Mouse (Mus musculus) spleen, postnatal 4 days (tissue): ENCODE results near the gene Olfr1020.

ENCODE experiments used
- DNase-seq, 2 experiments: peaks; one replicate each; pipeline ENCODE4 v3.0.0; 2022; ENCODE audit warnings: low spot score in 2 of 2

The Olfr1020 gene

GRCm38 (mm10) chr2:85846730-85847129 lies at the start of gene Olfr1020:
Olfr1020 (plus strand) TSS chr2:85847030.
- no peak for DNase-seq

DNA sequence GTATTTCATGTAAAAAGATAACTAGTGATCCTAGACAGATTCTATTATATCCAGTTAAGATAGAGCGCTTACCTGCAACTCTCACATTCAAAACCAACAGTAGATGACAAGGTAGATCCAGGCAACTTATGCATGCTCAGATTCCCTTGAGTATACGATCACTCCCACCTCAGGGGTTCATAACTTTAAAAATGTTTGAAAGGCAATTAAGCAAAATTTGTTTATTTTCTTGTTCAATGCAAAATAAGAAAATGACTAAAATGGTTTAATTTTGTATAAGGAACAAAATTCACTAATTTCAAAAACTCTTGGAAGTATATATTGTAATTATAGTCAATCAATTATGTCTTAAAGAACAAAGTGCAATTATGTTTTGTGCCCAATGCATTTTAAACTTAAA lies 44.4 kb upstream of the Olfr1020 start, which contains the start of gene Olfr1016:
Gene Olfr1016, minus strand, starts transcription at position 101 of the 400 bp plus-strand sequence.
- no peak for DNase-seq

DNA sequence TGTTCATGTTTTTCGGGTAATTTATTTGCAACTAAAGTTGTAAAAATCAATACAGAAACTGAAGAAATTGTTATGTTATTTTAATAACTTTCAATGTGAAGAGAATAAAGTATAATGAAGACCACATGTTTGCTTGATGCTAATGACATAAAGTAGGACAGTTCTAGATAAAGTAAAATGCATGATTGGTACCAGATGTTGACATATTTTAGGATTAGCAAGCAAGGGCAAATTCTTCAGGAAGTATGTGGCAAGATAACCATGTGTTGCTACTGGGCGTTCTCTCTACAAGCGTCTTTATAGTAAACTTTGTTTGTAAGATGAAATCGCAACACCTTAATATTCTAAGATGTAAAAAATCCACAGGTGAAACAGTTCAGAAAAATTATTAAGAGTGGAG lies 42.3 kb upstream of the Olfr1020 start:
- no peak for DNase-seq

DNA sequence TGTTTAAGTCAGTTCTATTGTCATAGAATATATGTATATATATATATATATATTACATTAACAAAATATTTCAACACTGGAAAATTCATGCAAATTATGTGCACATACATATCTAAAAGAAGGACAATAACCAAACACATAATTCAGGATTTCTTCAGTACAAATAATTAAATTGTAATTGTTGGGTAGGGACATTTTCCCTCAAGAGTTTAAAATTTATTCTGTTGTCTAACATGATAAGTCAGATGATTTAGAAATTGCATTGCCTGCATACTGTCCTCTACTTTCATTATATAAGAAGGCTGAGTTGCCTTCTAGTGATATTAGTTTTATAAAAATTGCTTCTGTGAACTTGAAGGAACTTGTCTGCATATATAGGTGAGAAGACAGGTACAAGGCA lies 28.7 kb upstream of the Olfr1020 start, which contains the start of gene Olfr1018:
Gene Olfr1018, plus strand, starts transcription at position 301 of the 400 bp plus-strand sequence.
- DNase-seq, result no peak

DNA sequence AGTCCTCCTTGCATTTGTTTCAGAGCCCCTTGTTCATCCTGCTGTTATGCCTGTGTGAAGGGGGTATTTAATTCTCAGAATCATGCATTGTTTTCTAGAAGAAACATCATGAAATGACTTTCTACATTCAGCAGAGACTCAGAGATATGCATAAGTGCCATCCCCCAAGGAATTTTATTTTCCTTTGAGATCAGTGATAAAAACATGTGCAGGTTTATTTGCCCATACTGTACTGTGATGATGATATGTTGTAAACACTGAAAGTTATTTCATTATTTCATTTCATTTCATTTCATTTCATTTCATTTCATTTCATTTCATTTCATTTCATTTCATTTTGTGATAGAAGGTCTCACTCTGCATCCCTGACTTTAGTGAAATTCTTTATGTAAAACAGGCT lies 1.4 kb upstream of the Olfr1020 start, which contains the start of gene Olfr1019:
Gene Olfr1019, minus strand, starts transcription at position 101 of the 400 bp plus-strand sequence.
- DNase-seq, result no peak

DNA sequence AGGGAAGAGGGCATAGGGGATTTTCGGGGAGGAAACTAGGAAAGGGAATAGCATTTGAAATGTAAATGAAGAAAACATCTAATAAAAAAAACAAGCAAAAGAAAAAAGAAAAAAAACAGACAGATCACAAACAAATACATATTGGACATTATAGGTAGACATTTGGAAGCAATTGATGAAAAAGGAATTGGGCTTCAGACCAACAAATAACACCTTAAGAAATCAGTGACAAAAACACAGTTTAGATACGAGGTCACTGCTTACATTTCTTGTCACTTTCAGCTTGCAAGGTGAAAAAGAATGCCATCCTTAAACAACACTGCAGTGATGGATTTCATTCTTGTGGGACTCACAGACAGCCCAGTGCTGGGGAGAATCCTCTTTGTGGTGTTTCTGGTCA lies 21.5 kb downstream of the Olfr1020 start, which contains the start of gene Olfr1022:
Gene Olfr1022, plus strand, starts transcription at position 301 of the 400 bp plus-strand sequence.
- DNase-seq, result no peak

DNA sequence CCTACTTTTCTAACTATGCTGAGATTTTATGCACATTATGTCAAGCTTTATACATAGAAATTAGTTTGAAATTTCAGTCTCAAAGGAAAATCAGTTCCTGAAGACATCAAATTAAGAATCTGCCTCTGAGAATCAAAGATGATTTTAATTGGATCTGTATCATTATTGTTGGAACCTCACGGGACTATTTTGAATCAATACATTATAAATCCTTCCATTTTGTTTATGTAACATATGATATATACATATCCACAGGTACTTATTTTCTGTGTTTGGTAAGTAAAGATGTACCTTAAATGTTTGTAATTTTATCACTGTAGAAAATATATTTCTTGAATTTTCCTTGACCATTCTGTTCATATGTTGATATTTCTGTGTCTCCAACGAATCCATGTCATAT lies 38.5 kb downstream of the Olfr1020 start, which contains the start of gene Olfr1023:
Gene Olfr1023, plus strand, starts transcription at position 301 of the 400 bp plus-strand sequence.
- DNase-seq, result no peak
